Comparison of ENCODE assay signal across 9 mouse cellular contexts in the genomic region with DNA sequence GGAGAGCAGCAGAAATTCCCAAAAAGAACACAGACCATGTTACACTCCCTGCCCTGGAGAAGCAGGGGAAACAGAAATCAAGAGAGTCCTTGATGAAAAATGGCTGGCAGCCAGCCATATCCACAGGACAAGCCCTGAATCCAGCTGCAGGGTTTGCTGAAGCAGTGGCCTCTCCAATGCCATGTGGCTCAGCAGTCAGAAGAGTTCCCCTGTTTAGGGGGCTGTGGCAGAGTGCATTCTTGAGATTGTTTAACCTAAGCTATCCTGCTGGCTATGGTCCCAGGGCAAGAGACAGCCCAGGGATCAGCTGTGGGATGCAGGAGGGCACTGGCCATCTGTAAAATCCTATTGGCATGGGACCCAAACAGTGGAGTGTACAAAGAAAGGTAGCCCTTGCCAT. TPM values are rescaled to one million over a fixed set of nuclear protein-coding genes. Genes with fewer than 3 reads are reported as not detected.
DNase-seq lines count a peak whose midpoint lies in the region; ATAC-seq and TF ChIP-seq lines count a peak whose summit lies in the region.
"Had no signal": no experiment of that assay in that cellular context is flagged by ENCODE, and none has a peak within 500 bp of the region (broad histone marks: within the 10 kb centered on the region; RNA-seq: fewer than 3 reads in every experiment).

No protein-coding gene starts in this region.

- H3K27me3 ChIP-seq in kidney, adult 2 months (replicated peaks; ENCODE audit: control insufficient read depth, insufficient read depth, low read length), result no peaks in the 10 kb centered on the region
- no peaks in the 10 kb centered on the region for H3K27me3 ChIP-seq in kidney, embryonic 14.5 days (ENCODE audit: control insufficient read depth, insufficient read depth, low read length)
- no peaks in the 10 kb centered on the region for H3K27me3 ChIP-seq in forebrain, embryonic 10.5 days (ENCODE audit: poor library complexity, severe bottlenecking)
- H3K27me3 ChIP-seq: hindbrain, embryonic 12.5 days had no signal

- H3K4me2 ChIP-seq in kidney, embryonic 14.5 days (replicated peaks; ENCODE audit: low read depth, low read length), result no peak overlapping the region
- H3K4me2 ChIP-seq: hindbrain, embryonic 12.5 days had no signal

- no peak overlapping the region for H3K9ac ChIP-seq in kidney, embryonic 14.5 days (ENCODE audit: low read depth, low read length)
- H3K9ac ChIP-seq: hindbrain, embryonic 12.5 days had no signal

- H3K9me3 ChIP-seq in kidney, embryonic 14.5 days (ENCODE audit: control insufficient read depth, low read length), result no peaks in the 10 kb centered on the region
- H3K9me3 ChIP-seq in forebrain, embryonic 10.5 days, result no peaks in the 10 kb centered on the region
- H3K9me3 ChIP-seq: hindbrain, embryonic 12.5 days had no signal

- no peak overlapping the region for H3K4me3 ChIP-seq in kidney, adult 2 months (ENCODE audit: insufficient read depth, low read depth, low read length)
- no peak overlapping the region for H3K4me3 ChIP-seq in kidney, embryonic 14.5 days (ENCODE audit: low read length)
- no peak overlapping the region for H3K4me3 ChIP-seq in forebrain, embryonic 10.5 days
- H3K4me3 ChIP-seq: hindbrain, embryonic 12.5 days had no signal

- no peak; the same call in 1 of the 2 replicates for ATAC-seq in cerebellum, adult (ENCODE audit: insufficient number of reproducible peaks, low FRiP score, low TSS enrichment)
- no peak for ATAC-seq in kidney, embryonic 14.5 days (ENCODE audit: low FRiP score, low TSS enrichment)

- H3K36me3 ChIP-seq in kidney, adult 2 months (ENCODE audit: control insufficient read depth, insufficient read depth, low read length), result no peaks in the 10 kb centered on the region
- H3K36me3 ChIP-seq in kidney, embryonic 14.5 days (ENCODE audit: control insufficient read depth, insufficient read depth, low read length), result peaks cover 15% of the 10 kb centered on the region
- peaks cover 26% of the 10 kb centered on the region for H3K36me3 ChIP-seq in forebrain, embryonic 10.5 days (replicated peaks)

- no peak for TF ChIP-seq POLR2A in kidney, adult 2 months (IDR thresholded peaks at IDR 0.05; ENCODE audit: low read depth, low read length)
- TF ChIP-seq POLR2A in brain, embryonic 14.5 days (IDR thresholded peaks at IDR 0.05; ENCODE audit: borderline replicate concordance, extremely low read depth, insufficient read depth, insufficient read length, poor library complexity, severe bottlenecking), result no peak

- peak; percentile 20 to 21 for DNase-seq in cerebellum, postnatal 10 days
- peak; percentile 11 for DNase-seq in kidney, adult 2 months
- peak; percentile 66 for DNase-seq in Muller cell, postnatal 12 days (ENCODE audit: inconsistent ontology term)
- DNase-seq in brain, embryonic 14.5 days (ENCODE audit: low read depth), result peak; percentile 2
- no peak for DNase-seq in forebrain, embryonic 10.5 days (ENCODE audit: extremely low spot score, low spot score)
- DNase-seq in urinary bladder, adult 18-20 months (ENCODE audit: low spot score in 2 of 2), result no peak

- no peaks in the 10 kb centered on the region for H3K4me1 ChIP-seq in kidney, adult 2 months (ENCODE audit: control insufficient read depth, insufficient read depth, low read length)
- H3K4me1 ChIP-seq in kidney, embryonic 14.5 days (ENCODE audit: control insufficient read depth, insufficient read depth, low read length), result no peaks in the 10 kb centered on the region
- H3K4me1 ChIP-seq in forebrain, embryonic 10.5 days, result peaks cover 4% of the 10 kb centered on the region; the same call in 1 of the 2 replicates
- H3K4me1 ChIP-seq: hindbrain, embryonic 12.5 days had no signal

- no peak overlapping the region for H3K27ac ChIP-seq in kidney, adult 2 months (ENCODE audit: insufficient read depth, low read depth, low read length)
- no peak overlapping the region for H3K27ac ChIP-seq in kidney, embryonic 14.5 days (ENCODE audit: low read depth, low read length)
- no peak overlapping the region for H3K27ac ChIP-seq in forebrain, embryonic 10.5 days
- H3K27ac ChIP-seq: hindbrain, embryonic 12.5 days had no signal

- no peak for TF ChIP-seq CTCF in kidney, adult 2 months (conservative IDR thresholded peaks at IDR 0.05; ENCODE audit: insufficient read depth, insufficient read length, low read depth, low read length)
- no peak for TF ChIP-seq CTCF in brain, embryonic 14.5 days (IDR thresholded peaks at IDR 0.05; ENCODE audit: borderline replicate concordance, extremely low read depth, insufficient read depth, insufficient read length)

RNA-seq across cellular contexts. Expression of a gene that starts 8.2 kb away (rescaled TPM):
- 16.0 and 21.3 TPM in 2 replicates for polyA plus RNA-seq in kidney, adult 2 months (2012; rRNA removed)
- polyA plus RNA-seq in kidney, embryonic 14.5 days (2014; fragmentation: Nextera tagmentation; extraction: Ambion mirVana), result 27.9 and 47.3 TPM in 2 replicates
- 51.7 and 54.8 TPM in 2 replicates for polyA plus RNA-seq in brain, embryonic 14.5 days (2012; rRNA removed)
- polyA plus RNA-seq in forebrain, embryonic 10.5 days (2016; fragmentation: Nextera tagmentation; extraction: Ambion mirVana), result 61.9 and 64.1 TPM in 2 replicates

RNA-seq across cellular contexts. Expression of a gene that starts 37.1 kb away (rescaled TPM):
- 1.8 and 2.0 TPM in 2 replicates for polyA plus RNA-seq in kidney, adult 2 months (2012; rRNA removed)
- 1.1 and 2.1 TPM in 2 replicates for polyA plus RNA-seq in kidney, embryonic 14.5 days (2014; fragmentation: Nextera tagmentation; extraction: Ambion mirVana)
- polyA plus RNA-seq in brain, embryonic 14.5 days (2012; rRNA removed), result 2.3 TPM in 2 replicates
- polyA plus RNA-seq in forebrain, embryonic 10.5 days (2016; fragmentation: Nextera tagmentation; extraction: Ambion mirVana), result 1.4 and 1.5 TPM in 2 replicates

RNA-seq across cellular contexts. Expression of a gene that starts 51.6 kb away (rescaled TPM):
- 13.0 and 13.9 TPM in 2 replicates for polyA plus RNA-seq in kidney, adult 2 months (2012; rRNA removed)
- polyA plus RNA-seq in kidney, embryonic 14.5 days (2014; fragmentation: Nextera tagmentation; extraction: Ambion mirVana), result 14.9 and 22.1 TPM in 2 replicates
- 13.4 and 13.6 TPM in 2 replicates for polyA plus RNA-seq in brain, embryonic 14.5 days (2012; rRNA removed)
- 14.4 and 14.9 TPM in 2 replicates for polyA plus RNA-seq in forebrain, embryonic 10.5 days (2016; fragmentation: Nextera tagmentation; extraction: Ambion mirVana)

Comparison
In these comparisons a context has a peak if more than half of its experiments do, and no peak if none do; other contexts are left out.
1. DNase-seq: peak in cerebellum, postnatal 10 days (2 of 2), kidney, adult 2 months (single experiment), Muller cell, postnatal 12 days (single experiment) and brain, embryonic 14.5 days (single experiment); none in forebrain, embryonic 10.5 days (single experiment) and urinary bladder, adult 18-20 months (0 of 2).